Mouse (Mus musculus): ENCODE measurements at regions not wholly inside any gene's neighbourhood (a gene's known extent, or its start where the extent isn't known, plus 50 kb on each side); places are given as distances from the start of the nearest gene placed in this dataset.

DNA sequence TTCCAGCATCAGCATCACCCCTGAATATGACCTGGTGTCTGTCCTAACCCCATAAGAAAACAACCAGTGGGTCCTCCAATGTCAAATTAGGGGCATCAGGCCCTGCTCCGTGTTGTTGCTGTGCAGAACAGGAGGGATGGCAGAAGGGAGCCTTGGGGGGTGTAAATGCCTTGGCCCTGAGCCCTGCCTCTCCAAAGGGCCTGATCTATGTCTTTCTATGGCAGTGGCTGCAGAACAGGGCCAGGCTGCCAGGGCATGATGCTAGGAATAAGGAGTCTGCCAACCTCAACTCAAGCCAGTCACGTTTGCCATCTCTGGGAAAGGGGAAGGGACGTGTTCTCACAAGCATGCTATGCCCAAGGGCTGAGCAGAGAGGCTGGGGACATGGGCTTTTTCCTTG lies 172.9 kb downstream of the Kcna5 start:
- no peak for DNase-seq (ENCODE audit: low read depth in 1 of 2, low spot score in 2 of 2)

GRCm38 (mm10) chr6:126353346-126353745 lies 181.9 kb downstream of the Kcna5 start:
- DNase-seq (ENCODE audit: low read depth in 1 of 2, low spot score in 2 of 2), result no peak

GRCm38 (mm10) chr6:126350476-126350875 lies 183.8 kb upstream of the Ntf3 start:
- no peak for DNase-seq (ENCODE audit: low read depth in 1 of 2, low spot score in 2 of 2)

DNA sequence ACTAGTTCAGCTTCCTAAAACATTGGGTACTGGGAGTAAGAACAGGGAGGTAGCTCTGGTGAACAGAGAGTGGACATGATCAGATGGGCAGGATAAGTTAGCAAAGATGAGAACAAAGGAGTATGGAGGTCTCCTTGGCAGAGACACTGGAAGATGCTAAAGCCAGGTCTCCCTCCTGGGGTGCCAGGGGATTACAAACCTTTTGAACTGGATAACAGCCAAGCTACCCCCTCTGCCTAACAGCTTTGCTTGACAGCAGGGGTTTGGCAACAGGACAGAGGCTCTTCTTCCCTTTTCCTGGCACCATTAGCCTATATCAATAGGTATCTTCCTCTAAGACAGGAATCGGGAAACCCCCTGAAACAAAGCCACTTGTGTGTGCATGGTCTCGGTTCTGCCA lies 183.2 kb upstream of the Ntf3 start:
- DNase-seq (ENCODE audit: low read depth in 1 of 2, low spot score in 2 of 2), result no peak

GRCm38 (mm10) chr6:126345221-126345620 lies 178.5 kb upstream of the Ntf3 start:
- DNase-seq (ENCODE audit: low read depth in 1 of 2, low spot score in 2 of 2), result no peak

DNA sequence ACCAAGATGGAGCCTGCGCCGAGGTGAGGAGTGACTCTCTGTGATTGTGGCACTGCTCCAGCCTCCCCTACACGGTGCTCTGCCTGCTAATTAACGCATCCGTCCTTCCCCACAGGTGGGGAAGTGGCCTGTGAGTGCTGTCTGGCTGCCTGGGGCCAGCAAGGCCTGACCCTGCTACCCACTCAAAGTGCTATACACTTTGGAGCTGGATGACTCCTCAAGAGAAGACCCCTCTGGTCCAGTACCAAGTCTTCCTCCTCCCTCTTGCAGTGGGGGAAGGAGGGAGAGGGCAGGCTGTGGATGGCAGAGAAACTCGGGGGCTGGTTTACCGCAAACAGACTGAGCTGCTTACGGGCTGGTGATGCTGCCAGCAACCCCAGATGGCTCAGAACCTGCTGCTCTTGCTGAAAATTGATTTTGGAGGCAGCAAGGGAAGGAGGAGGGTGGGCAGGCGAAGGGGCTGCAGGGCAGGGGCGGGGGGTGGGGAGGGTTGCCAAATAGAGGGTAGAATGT lies 173.4 kb upstream of the Ntf3 start:
- no peak for DNase-seq (ENCODE audit: low read depth in 1 of 2, low spot score in 2 of 2)

- no peak for DNase-seq (ENCODE audit: low read depth in 1 of 2, low spot score in 2 of 2)
Observed at GRCm38 (mm10) chr6:126337711-126338110, 171.0 kb upstream of the Ntf3 start.

GRCm38 (mm10) chr6:126334258-126334657 lies 167.5 kb upstream of the Ntf3 start:
- no peak for DNase-seq (ENCODE audit: low read depth in 1 of 2, low spot score in 2 of 2)

DNA sequence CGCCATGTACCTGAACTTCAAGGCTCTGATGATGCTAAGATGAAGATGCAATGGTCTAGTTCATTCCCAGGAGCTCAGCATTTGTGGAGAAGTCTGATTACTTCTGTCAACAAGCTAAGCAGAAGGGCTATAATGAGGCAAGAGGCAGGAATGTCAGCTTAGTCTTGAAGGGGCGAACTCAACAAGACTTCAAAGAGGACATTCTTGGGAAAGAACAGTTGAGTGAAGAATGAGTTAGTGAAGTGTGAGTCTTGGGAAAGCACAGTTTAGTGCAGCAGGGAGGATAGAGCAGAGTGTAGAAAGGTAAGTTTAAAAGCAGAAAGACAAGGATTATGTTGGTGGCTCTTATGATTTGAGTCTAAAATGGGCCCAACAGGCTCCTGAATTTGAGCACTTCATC lies 160.5 kb upstream of the Ntf3 start:
- no peak for DNase-seq (ENCODE audit: low read depth in 1 of 2, low spot score in 2 of 2)

- DNase-seq (ENCODE audit: low read depth in 1 of 2, low spot score in 2 of 2), result no peak
Observed at GRCm38 (mm10) chr6:126318523-126318922, 151.8 kb upstream of the Ntf3 start.

DNA sequence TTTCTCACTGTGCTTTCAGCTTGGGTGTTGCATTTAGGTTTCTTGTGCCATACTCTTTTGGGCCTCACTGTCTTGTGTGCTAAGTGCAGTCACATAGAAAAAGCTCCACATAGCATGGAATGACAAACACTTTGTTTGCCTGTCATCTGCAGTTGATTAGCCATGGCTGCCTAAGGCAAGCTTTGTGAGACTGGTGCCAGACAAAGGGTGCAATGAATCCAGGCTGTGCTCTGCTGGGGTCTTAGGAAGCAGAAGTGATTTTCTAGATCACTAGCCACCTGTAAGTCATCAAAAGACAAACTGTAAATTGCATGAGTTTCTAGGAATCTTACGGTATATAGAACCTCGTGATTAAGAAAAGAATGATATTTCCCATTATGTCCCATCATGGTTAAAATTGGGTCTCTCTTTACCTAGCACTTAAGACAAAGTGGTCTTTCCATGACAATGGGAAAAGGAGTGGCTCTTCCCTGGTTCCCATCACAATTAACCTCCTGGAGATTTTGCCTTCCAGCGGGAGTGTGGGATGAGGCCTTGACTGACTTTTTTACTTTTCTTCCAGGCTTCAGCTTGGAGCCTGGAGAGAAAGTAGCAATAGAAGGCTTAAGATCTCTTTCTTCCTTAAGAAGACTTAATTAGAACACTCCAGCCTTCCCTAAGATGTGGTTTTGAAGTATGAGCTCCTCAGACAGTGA lies 144.2 kb upstream of the Ntf3 start:
- no peak for DNase-seq (ENCODE audit: low read depth in 1 of 2, low spot score in 2 of 2)

- DNase-seq (ENCODE audit: low read depth in 1 of 2, low spot score in 2 of 2), result no peak
Observed at GRCm38 (mm10) chr6:126303086-126303485, 136.4 kb upstream of the Ntf3 start.

DNA sequence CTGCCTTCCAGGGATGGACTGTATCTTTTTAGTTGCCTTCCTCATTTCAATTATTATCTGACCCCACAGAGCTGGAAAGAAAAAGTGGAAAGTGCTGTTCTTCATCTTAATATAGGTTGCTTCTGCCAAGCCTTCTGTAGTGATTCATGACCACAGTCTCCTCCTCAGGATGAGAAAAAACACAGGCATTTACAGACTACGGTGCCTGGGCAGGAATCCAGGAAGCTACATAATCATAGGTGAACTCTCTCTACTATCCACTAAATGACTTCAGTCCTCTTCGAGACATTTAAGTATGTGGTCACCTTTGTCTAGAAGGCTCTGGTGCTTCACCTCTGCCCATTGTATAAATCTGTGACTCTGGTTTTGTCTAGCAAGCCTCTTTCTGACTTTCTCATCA lies 124.9 kb upstream of the Ntf3 start:
- no peak for DNase-seq (ENCODE audit: low read depth in 1 of 2, low spot score in 2 of 2)

DNA sequence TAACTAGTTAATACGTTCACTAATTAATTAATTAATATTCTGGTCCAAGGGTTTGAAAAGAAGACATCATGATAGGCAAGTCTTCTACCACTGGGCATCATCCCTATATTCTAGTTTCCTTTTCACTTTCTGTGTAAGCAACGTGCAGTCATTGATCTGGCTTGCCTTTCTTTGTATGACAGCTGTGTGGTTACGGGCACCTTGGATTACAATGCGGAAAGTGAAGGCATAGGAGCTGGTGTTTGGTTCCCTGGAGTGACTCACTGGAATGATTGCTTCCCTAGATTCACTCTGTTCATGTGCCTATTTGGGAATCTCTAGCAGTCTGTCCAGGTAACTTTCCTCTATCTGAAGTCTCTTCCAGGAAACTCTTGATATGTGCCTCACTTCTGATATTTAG lies 120.5 kb upstream of the Ntf3 start:
- DNase-seq (ENCODE audit: low read depth in 1 of 2, low spot score in 2 of 2), result no peak

GRCm38 (mm10) chr6:126286201-126286600 lies 119.5 kb upstream of the Ntf3 start:
- no peak for DNase-seq (ENCODE audit: low read depth in 1 of 2, low spot score in 2 of 2)

DNA sequence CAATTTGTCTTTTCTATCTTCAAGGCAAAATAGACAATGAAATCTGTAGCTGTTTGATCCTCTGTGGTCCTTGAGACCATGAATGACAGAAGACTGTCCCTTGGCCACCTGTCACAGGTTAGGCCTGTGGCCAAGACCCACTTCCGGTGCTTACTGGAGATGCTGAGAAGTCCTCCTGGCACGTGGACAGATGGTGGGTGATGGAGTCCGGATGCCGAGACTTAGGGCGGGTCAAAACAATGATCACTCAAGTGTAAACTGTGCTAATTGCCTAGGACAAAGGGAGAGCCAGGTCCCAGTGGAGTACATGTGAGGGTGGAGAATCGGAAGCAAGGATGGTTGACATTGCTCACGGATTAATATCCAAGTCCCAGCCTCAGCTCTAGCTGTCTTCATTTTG lies 117.7 kb upstream of the Ntf3 start:
- no peak for DNase-seq (ENCODE audit: low read depth in 1 of 2, low spot score in 2 of 2)

DNA sequence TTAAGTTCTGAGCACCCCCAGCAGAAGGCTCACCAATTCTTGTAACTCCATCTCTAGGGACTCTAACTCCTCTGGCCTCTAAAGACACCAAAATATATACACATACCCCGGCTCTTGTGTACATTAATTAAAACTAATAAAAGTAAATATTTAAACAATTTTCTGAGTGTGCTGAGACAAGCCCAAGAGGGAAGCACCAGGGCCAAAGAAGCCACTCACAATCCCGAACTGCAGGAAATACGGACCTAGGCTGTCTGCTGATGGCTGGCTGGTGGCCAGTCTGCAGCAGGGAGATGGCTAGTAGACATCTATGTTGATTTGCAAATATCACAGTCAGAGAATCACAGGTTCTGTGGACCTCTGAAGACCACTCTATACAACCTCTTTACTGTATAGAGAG lies 113.6 kb upstream of the Ntf3 start:
- DNase-seq (ENCODE audit: low read depth in 1 of 2, low spot score in 2 of 2), result no peak

DNA sequence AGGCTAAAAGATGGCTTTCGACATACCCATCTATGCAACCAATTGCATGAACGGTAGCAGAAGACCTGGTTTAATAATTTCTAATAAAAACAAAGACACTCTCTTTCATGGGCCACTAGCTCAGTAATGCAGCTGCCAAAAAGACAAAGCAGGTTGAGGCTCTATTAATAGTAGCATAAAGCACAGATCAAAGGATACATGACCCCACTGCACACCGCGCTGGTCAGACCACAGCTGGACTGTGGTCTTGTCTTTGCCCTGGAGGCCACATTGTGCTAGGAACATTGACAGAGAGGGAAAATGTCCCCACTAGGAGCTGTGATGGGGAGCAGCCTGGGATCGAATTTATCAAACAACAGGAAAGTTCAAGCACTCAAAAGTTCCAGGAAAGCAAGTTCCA lies 79.3 kb upstream of the Ntf3 start:
- no peak for DNase-seq (ENCODE audit: low read depth in 1 of 2, low spot score in 2 of 2)

- no peak for DNase-seq (ENCODE audit: low read depth in 1 of 2, low spot score in 2 of 2)
Observed at GRCm38 (mm10) chr6:126245431-126245830, 78.7 kb upstream of the Ntf3 start.

DNA sequence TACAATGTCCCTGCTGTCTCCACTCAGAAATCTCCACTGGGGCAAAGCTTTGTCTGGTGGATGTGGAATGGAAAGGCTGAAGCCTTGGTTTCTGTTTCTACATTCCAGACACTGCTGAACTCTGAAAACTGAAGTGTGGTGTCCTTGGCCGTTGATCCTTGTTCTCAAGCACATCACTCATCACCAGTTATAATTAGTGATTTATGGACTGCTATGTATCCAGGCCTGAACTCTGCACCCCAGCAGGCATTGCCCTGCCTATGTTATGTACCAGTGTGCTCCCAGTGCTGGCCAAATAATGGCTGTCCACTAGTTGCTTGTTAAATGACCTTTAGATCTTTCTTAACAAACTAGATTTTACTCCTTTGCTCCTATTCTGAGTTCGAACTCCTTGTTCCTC lies 75.6 kb upstream of the Ntf3 start:
- no peak for DNase-seq (ENCODE audit: low read depth in 1 of 2, low spot score in 2 of 2)

- DNase-seq (ENCODE audit: low read depth in 1 of 2, low spot score in 2 of 2), result no peak
Observed at GRCm38 (mm10) chr6:126240256-126240655, 73.5 kb upstream of the Ntf3 start.
